Mouse (Mus musculus): Measurements from ENCODE around the gene Pip4k2c.

GRCm38 (mm10) chr10:127227163-127227562, 15.8 kb upstream of the Pip4k2c start:
- TF ChIP-seq CTCF (IDR thresholded peaks at IDR 0.05; ENCODE audit: borderline replicate concordance, extremely low read depth, insufficient read depth, insufficient read length) (no peak), POLR2A (IDR thresholded peaks at IDR 0.05; ENCODE audit: borderline replicate concordance, extremely low read depth, insufficient read depth, insufficient read length, poor library complexity, severe bottlenecking) (no peak)
